Mouse (Mus musculus) frontal cortex, adult (tissue): ENCODE measurements around the gene Sim1.
A peak's percentile ranks its signal among the peaks of the same experiment; 100 is the strongest.

Experiments used
- ATAC-seq: cut with Nextera tagmentation; 2 replicates; pipeline ENCODE4 v1.9.2; 2017; ENCODE audit warnings: mild to moderate bottlenecking, moderate library complexity, mixed read lengths; ENCODE audit not compliant: low TSS enrichment

Gene Sim1

GRCm38 (mm10) chr10:50901601-50902475 is 7.3 kb downstream of the Sim1 start:
- ATAC-seq, result no peak

GRCm38 (mm10) chr10:50902741-50903715 is 8.5 kb downstream of the Sim1 start:
- ATAC-seq, result no peak

GRCm38 (mm10) chr10:50903846-50904763 is 9.6 kb downstream of the Sim1 start:
- ATAC-seq, result no peak

- no peak for ATAC-seq
These were observed 10.5 kb downstream of the Sim1 start for GRCm38 (mm10) chr10:50904764-50905701.

- no peak for ATAC-seq
These were observed 15.8 kb downstream of the Sim1 start for GRCm38 (mm10) chr10:50910400-50910799.

- no peak for ATAC-seq
These were observed 16.4 kb downstream of the Sim1 start for GRCm38 (mm10) chr10:50910861-50911410.

GRCm38 (mm10) chr10:50915607-50916006 is 21.1 kb downstream of the Sim1 start:
- ATAC-seq, result no peak

- no peak for ATAC-seq
These were observed 34.7 kb downstream of the Sim1 start for GRCm38 (mm10) chr10:50929281-50929680.

GRCm38 (mm10) chr10:50935673-50936072 is 41.1 kb downstream of the Sim1 start:
- ATAC-seq, result no peak

GRCm38 (mm10) chr10:50973625-50974024 is 79.1 kb downstream of the Sim1 start:
- no peak for ATAC-seq

GRCm38 (mm10) chr10:50981849-50982248 is 87.3 kb downstream of the Sim1 start:
- no peak for ATAC-seq

GRCm38 (mm10) chr10:50983620-50984019 is 89.1 kb downstream of the Sim1 start:
- ATAC-seq, result no peak

GRCm38 (mm10) chr10:51007798-51008197 is 113.2 kb downstream of the Sim1 start:
- ATAC-seq, result no peak

GRCm38 (mm10) chr10:51011391-51012150 is 117.0 kb downstream of the Sim1 start:
- 0 out of 2 replicates have a peak, but pooled peaks have one; percentile 38 for ATAC-seq

- ATAC-seq, result no peak
These were observed 120.3 kb downstream of the Sim1 start for GRCm38 (mm10) chr10:51014901-51015300.

- no peak for ATAC-seq
These were observed 120.8 kb downstream of the Sim1 start for GRCm38 (mm10) chr10:51015362-51015761.

- ATAC-seq, result no peak
These were observed 129.0 kb downstream of the Sim1 start for GRCm38 (mm10) chr10:51023308-51024279.
